Mouse (Mus musculus): Measurements from ENCODE around the gene Etv6. TPM values are rescaled to one million over a fixed set of nuclear protein-coding genes. Genes with fewer than 3 reads are reported as not detected.

The Etv6 gene
- polyA plus RNA-seq, 1 experiment from 2014 or later = 14.5 TPM

GRCm38 (mm10) chr6:134236311-134236710 lies 200.8 kb downstream of the Etv6 start:
- 73% methylated on average over 4 of the region's 4 CpGs for WGBS
- Histone ChIP-seq H3K4me2 (ENCODE audit: low read length) (no peak overlapping the region), H3K9ac (ENCODE audit: low read length) (no peak overlapping the region), H3K27ac (replicated peaks in 1 of 2; ENCODE audit: control insufficient read depth in 1 of 2, insufficient read depth in 1 of 2, low read depth in 2 of 2, low read length in 2 of 2) (no peak overlapping the region), H3K4me1 (ENCODE audit: control insufficient read depth in 2 of 2, insufficient read depth in 2 of 2, low read length in 2 of 2) (peaks cover 13 to 26% of the 10 kb centered on the region in 2 experiments), H3K27me3 (ENCODE audit: control insufficient read depth, insufficient read depth, low read length) (no peaks in the 10 kb centered on the region), H3K36me3 (ENCODE audit: control insufficient read depth, insufficient read depth, low read length) (peaks cover 32% of the 10 kb centered on the region), H3K9me3 (ENCODE audit: control insufficient read depth, low read length) (no peaks in the 10 kb centered on the region; the same call in 1 of the 2 replicates), H3K4me3 (ENCODE audit: control insufficient read depth in 1 of 2, insufficient read depth in 1 of 2, low read depth in 1 of 2, low read length in 2 of 2) (no peak overlapping the region)
- no peak for ATAC-seq (ENCODE audit: insufficient number of reproducible peaks, insufficient read depth, low FRiP score, low read depth)

GRCm38 (mm10) chr6:134238455-134238854 lies 203.0 kb downstream of the Etv6 start:
- Histone ChIP-seq H3K4me1 (ENCODE audit: control insufficient read depth in 2 of 2, insufficient read depth in 2 of 2, low read length in 2 of 2) (peaks cover 21 to 39% of the 10 kb centered on the region in 2 experiments), H3K9me3 (ENCODE audit: control insufficient read depth, low read length) (no peaks in the 10 kb centered on the region; the same call in 1 of the 2 replicates), H3K27me3 (ENCODE audit: control insufficient read depth, insufficient read depth, low read length) (no peaks in the 10 kb centered on the region), H3K9ac (ENCODE audit: low read length) (no peak overlapping the region), H3K27ac (replicated peaks in 1 of 2; ENCODE audit: control insufficient read depth in 1 of 2, insufficient read depth in 1 of 2, low read depth in 2 of 2, low read length in 2 of 2) (peak overlapping the region; percentile 43 to 52), H3K4me3 (ENCODE audit: control insufficient read depth in 1 of 2, insufficient read depth in 1 of 2, low read depth in 1 of 2, low read length in 2 of 2) (no peak overlapping the region), H3K4me2 (ENCODE audit: low read length) (no peak overlapping the region), H3K36me3 (ENCODE audit: control insufficient read depth, insufficient read depth, low read length) (peaks cover 29% of the 10 kb centered on the region)
- 46% methylated on average over 9 of the region's 9 CpGs for WGBS
- no peak for ATAC-seq (ENCODE audit: insufficient number of reproducible peaks, insufficient read depth, low FRiP score, low read depth)

- Histone ChIP-seq H3K4me2 (ENCODE audit: low read length) (no peak overlapping the region), H3K4me1 (ENCODE audit: control insufficient read depth in 2 of 2, insufficient read depth in 2 of 2, low read length in 2 of 2) (peaks cover 17 to 34% of the 10 kb centered on the region in 2 experiments), H3K27ac (replicated peaks in 1 of 2; ENCODE audit: control insufficient read depth in 1 of 2, insufficient read depth in 1 of 2, low read depth in 2 of 2, low read length in 2 of 2) (no peak overlapping the region), H3K27me3 (ENCODE audit: control insufficient read depth, insufficient read depth, low read length) (no peaks in the 10 kb centered on the region), H3K9ac (ENCODE audit: low read length) (no peak overlapping the region), H3K36me3 (ENCODE audit: control insufficient read depth, insufficient read depth, low read length) (peaks cover 6% of the 10 kb centered on the region), H3K4me3 (ENCODE audit: control insufficient read depth in 1 of 2, insufficient read depth in 1 of 2, low read depth in 1 of 2, low read length in 2 of 2) (no peak overlapping the region), H3K9me3 (ENCODE audit: control insufficient read depth, low read length) (no peaks in the 10 kb centered on the region; the same call in 1 of the 2 replicates)
- no peak for ATAC-seq (ENCODE audit: insufficient number of reproducible peaks, insufficient read depth, low FRiP score, low read depth)
- 95% methylated on average over 4 of the region's 4 CpGs for WGBS
Observed at GRCm38 (mm10) chr6:134240988-134241387, 205.5 kb downstream of the Etv6 start.

DNA sequence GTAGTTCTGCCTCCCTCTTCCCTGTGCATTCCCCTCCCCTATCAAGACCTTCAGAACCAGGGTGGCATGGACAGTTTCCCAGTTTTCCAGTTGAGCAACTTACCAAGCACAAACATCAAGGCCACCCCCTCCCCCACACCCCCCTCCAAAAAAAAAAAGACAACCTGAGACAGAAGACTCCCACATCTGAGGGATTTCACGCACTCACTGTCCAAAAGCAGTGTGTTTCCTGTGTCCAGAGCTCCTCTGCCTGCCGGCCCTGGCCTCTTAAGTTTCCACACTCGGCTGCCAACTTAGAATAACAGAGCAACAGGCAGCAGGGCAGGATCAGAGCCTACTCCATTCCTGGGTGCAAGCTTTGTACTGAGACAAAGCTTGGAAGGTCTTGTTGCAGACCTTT lies 207.6 kb downstream of the Etv6 start:
- Histone ChIP-seq H3K27ac (replicated peaks in 1 of 2; ENCODE audit: control insufficient read depth in 1 of 2, insufficient read depth in 1 of 2, low read depth in 2 of 2, low read length in 2 of 2) (peak overlapping the region; percentile 26 to 53), H3K36me3 (ENCODE audit: control insufficient read depth, insufficient read depth, low read length) (peaks cover 6% of the 10 kb centered on the region), H3K4me1 (ENCODE audit: control insufficient read depth in 2 of 2, insufficient read depth in 2 of 2, low read length in 2 of 2) (peaks cover 18 to 39% of the 10 kb centered on the region in 2 experiments), H3K4me2 (ENCODE audit: low read length) (no peak overlapping the region), H3K9ac (ENCODE audit: low read length) (no peak overlapping the region; the same call in 1 of the 2 replicates), H3K27me3 (ENCODE audit: control insufficient read depth, insufficient read depth, low read length) (no peaks in the 10 kb centered on the region), H3K4me3 (ENCODE audit: control insufficient read depth in 1 of 2, insufficient read depth in 1 of 2, low read depth in 1 of 2, low read length in 2 of 2) (no peak overlapping the region), H3K9me3 (ENCODE audit: control insufficient read depth, low read length) (no peaks in the 10 kb centered on the region; the same call in 1 of the 2 replicates)
- WGBS = 20% methylated on average over 3 of the region's 3 CpGs
- no peak for ATAC-seq (ENCODE audit: insufficient number of reproducible peaks, insufficient read depth, low FRiP score, low read depth)

- Histone ChIP-seq H3K9me3 (ENCODE audit: control insufficient read depth, low read length) (no peaks in the 10 kb centered on the region; the same call in 1 of the 2 replicates), H3K4me1 (ENCODE audit: control insufficient read depth in 2 of 2, insufficient read depth in 2 of 2, low read length in 2 of 2) (peaks cover 16 to 36% of the 10 kb centered on the region in 2 experiments), H3K27me3 (ENCODE audit: control insufficient read depth, insufficient read depth, low read length) (no peaks in the 10 kb centered on the region), H3K4me2 (ENCODE audit: low read length) (no peak overlapping the region), H3K4me3 (ENCODE audit: control insufficient read depth in 1 of 2, insufficient read depth in 1 of 2, low read depth in 1 of 2, low read length in 2 of 2) (no peak overlapping the region), H3K9ac (ENCODE audit: low read length) (no peak overlapping the region), H3K36me3 (ENCODE audit: control insufficient read depth, insufficient read depth, low read length) (peaks cover 11% of the 10 kb centered on the region), H3K27ac (replicated peaks in 1 of 2; ENCODE audit: control insufficient read depth in 1 of 2, insufficient read depth in 1 of 2, low read depth in 2 of 2, low read length in 2 of 2) (peak overlapping the region; percentile 26 to 53; a peak in 3 of 4 replicates)
- no peak for ATAC-seq (ENCODE audit: insufficient number of reproducible peaks, insufficient read depth, low FRiP score, low read depth)
- 71% methylated on average over 4 of the region's 4 CpGs for WGBS
Observed at GRCm38 (mm10) chr6:134243546-134243945, 208.0 kb downstream of the Etv6 start.

DNA sequence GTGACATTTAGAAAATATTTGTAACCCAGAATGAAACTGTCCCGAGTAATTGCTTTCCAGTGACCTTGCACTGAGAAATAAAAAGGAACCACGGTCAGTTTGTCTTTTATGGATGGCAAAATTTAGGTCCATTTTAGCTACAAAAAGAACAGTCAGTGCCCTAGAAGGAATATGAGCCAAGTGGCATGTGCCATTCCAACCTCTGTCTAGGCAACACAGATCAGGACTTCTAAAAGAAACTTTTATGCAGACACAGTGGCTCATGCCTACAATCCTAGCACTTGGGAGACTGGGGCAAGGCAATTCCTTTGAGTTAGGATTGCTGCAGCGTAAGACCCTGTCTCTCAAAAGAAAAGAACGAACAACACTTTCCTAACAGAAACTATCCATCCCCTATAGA lies 208.6 kb downstream of the Etv6 start:
- Histone ChIP-seq H3K9ac (ENCODE audit: low read length) (no peak overlapping the region), H3K4me3 (ENCODE audit: control insufficient read depth in 1 of 2, insufficient read depth in 1 of 2, low read depth in 1 of 2, low read length in 2 of 2) (no peak overlapping the region), H3K9me3 (ENCODE audit: control insufficient read depth, low read length) (no peaks in the 10 kb centered on the region; the same call in 1 of the 2 replicates), H3K4me1 (ENCODE audit: control insufficient read depth in 2 of 2, insufficient read depth in 2 of 2, low read length in 2 of 2) (peaks cover 16 to 31% of the 10 kb centered on the region in 2 experiments), H3K36me3 (ENCODE audit: control insufficient read depth, insufficient read depth, low read length) (peaks cover 16% of the 10 kb centered on the region), H3K27me3 (ENCODE audit: control insufficient read depth, insufficient read depth, low read length) (no peaks in the 10 kb centered on the region), H3K27ac (replicated peaks in 1 of 2; ENCODE audit: control insufficient read depth in 1 of 2, insufficient read depth in 1 of 2, low read depth in 2 of 2, low read length in 2 of 2) (peak overlapping the region in 1 of 2 experiments; percentile 53; a peak in 1 of 4 replicates), H3K4me2 (ENCODE audit: low read length) (no peak overlapping the region)
- no peak for ATAC-seq (ENCODE audit: insufficient number of reproducible peaks, insufficient read depth, low FRiP score, low read depth)
- WGBS = 89% methylated on average over 4 of the region's 4 CpGs

DNA sequence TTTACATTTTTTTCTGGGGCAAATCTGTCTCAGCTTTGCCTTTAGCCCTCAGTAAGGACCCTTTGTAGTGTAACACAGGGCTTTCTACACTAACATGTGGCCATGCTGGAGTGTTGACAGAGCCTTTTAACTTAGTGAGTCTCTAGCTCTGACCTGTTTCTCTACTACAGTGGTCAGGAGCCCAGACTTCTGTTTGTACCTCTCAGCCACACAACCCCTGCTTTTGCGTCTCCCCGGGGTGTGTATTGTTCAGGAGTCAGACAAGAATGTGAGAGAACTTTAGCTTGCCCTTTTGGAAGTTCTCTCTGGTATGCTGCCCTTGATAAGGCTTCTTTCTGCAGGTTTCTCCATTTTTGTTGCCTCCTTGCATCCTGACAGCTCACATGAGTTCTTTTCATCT lies 210.6 kb downstream of the Etv6 start:
- peak overlapping the region; percentile 44; the same call in 1 of the 2 replicates for H3K9ac ChIP-seq (ENCODE audit: low read length)
- H3K27ac ChIP-seq (replicated peaks in 1 of 2; ENCODE audit: control insufficient read depth in 1 of 2, insufficient read depth in 1 of 2, low read depth in 2 of 2, low read length in 2 of 2) = peak overlapping the region; percentile 60 to 61
- peak overlapping the region; percentile 21; the same call in 1 of the 2 replicates for H3K4me2 ChIP-seq (ENCODE audit: low read length)
- H3K4me3 ChIP-seq (ENCODE audit: control insufficient read depth in 1 of 2, insufficient read depth in 1 of 2, low read depth in 1 of 2, low read length in 2 of 2) = no peak overlapping the region
- H3K9me3 ChIP-seq (ENCODE audit: control insufficient read depth, low read length) = no peaks in the 10 kb centered on the region
- peaks cover 16 to 31% of the 10 kb centered on the region in 2 experiments for H3K4me1 ChIP-seq (ENCODE audit: control insufficient read depth in 2 of 2, insufficient read depth in 2 of 2, low read length in 2 of 2)
- no peaks in the 10 kb centered on the region for H3K27me3 ChIP-seq (ENCODE audit: control insufficient read depth, insufficient read depth, low read length)
- ATAC-seq (ENCODE audit: insufficient number of reproducible peaks, insufficient read depth, low FRiP score, low read depth) = no peak
- 6% methylated on average over 2 of the region's 2 CpGs for WGBS
- H3K36me3 ChIP-seq (ENCODE audit: control insufficient read depth, insufficient read depth, low read length) = peaks cover 32% of the 10 kb centered on the region

- peaks cover 16 to 30% of the 10 kb centered on the region in 2 experiments for H3K4me1 ChIP-seq (ENCODE audit: control insufficient read depth in 2 of 2, insufficient read depth in 2 of 2, low read length in 2 of 2)
- no peak overlapping the region for H3K4me3 ChIP-seq (ENCODE audit: control insufficient read depth in 1 of 2, insufficient read depth in 1 of 2, low read depth in 1 of 2, low read length in 2 of 2)
- H3K27ac ChIP-seq (replicated peaks in 1 of 2; ENCODE audit: control insufficient read depth in 1 of 2, insufficient read depth in 1 of 2, low read depth in 2 of 2, low read length in 2 of 2) = no peak overlapping the region
- no peaks in the 10 kb centered on the region for H3K9me3 ChIP-seq (ENCODE audit: control insufficient read depth, low read length)
- no peak for ATAC-seq (ENCODE audit: insufficient number of reproducible peaks, insufficient read depth, low FRiP score, low read depth)
- WGBS = 87% methylated on average over 9 of the region's 9 CpGs
- H3K4me2 ChIP-seq (ENCODE audit: low read length) = no peak overlapping the region
- no peaks in the 10 kb centered on the region for H3K27me3 ChIP-seq (ENCODE audit: control insufficient read depth, insufficient read depth, low read length)
- H3K9ac ChIP-seq (ENCODE audit: low read length) = no peak overlapping the region
- H3K36me3 ChIP-seq (ENCODE audit: control insufficient read depth, insufficient read depth, low read length) = peaks cover 32% of the 10 kb centered on the region
Observed at GRCm38 (mm10) chr6:134247324-134247723, 211.8 kb downstream of the Etv6 start.

All from heart, embryonic 14.5 days (tissue).